Mouse (Mus musculus) MEL (cell line): Measurements from ENCODE around the gene Otof. TPM values are rescaled to one million over a fixed set of nuclear protein-coding genes. Genes with fewer than 3 reads are reported as not detected.

Source experiments
- DNase-seq: peaks from one replicate; pipeline ENCODE4 v3.0.0; 2011; ENCODE audit warnings: low read depth, low spot score
- H3K27ac ChIP-seq: 2 replicates; pipeline ENCODE4 v1.5.1; 2012; ENCODE audit warnings: low read depth, mild to moderate bottlenecking, control low read depth, low read length, moderate library complexity; ENCODE audit not compliant: control insufficient read depth
- H3K27me3 ChIP-seq, 2 experiments: fragments of 150-350 bp in 1 of 2; sonication (generic) in 1 of 2; 2 replicates each; pipeline ENCODE4 v1.6.1; 2012; ENCODE audit warnings: low read length in 2 of 2, mild to moderate bottlenecking in 2 of 2, improper control_type of control experiment in 1 of 2, moderate library complexity in 1 of 2; ENCODE audit not compliant: insufficient read depth in 2 of 2, control insufficient read depth in 1 of 2
- H3K36me3 ChIP-seq, 2 experiments: 2 replicates each; pipeline ENCODE4 v1.6.1; 2012 to 2014; ENCODE audit warnings: low read length in 2 of 2, improper control_type of control experiment in 1 of 2, inconsistent platforms in 1 of 2, mild to moderate bottlenecking in 1 of 2; ENCODE audit not compliant: insufficient read depth in 2 of 2, control insufficient read depth in 1 of 2
- H3K4me1 ChIP-seq, 2 experiments: fragments of 150-350 bp in 1 of 2; sonication (generic) in 1 of 2; 2 replicates each; pipeline ENCODE4 v1.6.1; 2012; ENCODE audit warnings: low read length in 2 of 2, improper control_type of control experiment in 1 of 2, mild to moderate bottlenecking in 1 of 2; ENCODE audit not compliant: insufficient read depth in 2 of 2, control insufficient read depth in 1 of 2
- H3K4me3 ChIP-seq, 2 experiments: fragments of 150-350 bp in 1 of 2; sonication (generic) in 1 of 2; 2 replicates each; pipeline ENCODE4 v1.5.1; 2012; ENCODE audit warnings: low read depth in 2 of 2, low read length in 2 of 2, mild to moderate bottlenecking in 2 of 2, moderate library complexity in 2 of 2, control low read depth in 1 of 2, improper control_type of control experiment in 1 of 2; ENCODE audit not compliant: control insufficient read depth in 1 of 2, insufficient read depth in 1 of 2
- H3K79me2 ChIP-seq: 2 replicates; pipeline ENCODE4 v1.6.1; 2012; ENCODE audit warnings: mild to moderate bottlenecking, low read length, moderate library complexity; ENCODE audit not compliant: control insufficient read depth, poor library complexity, insufficient read depth
- H3K9ac ChIP-seq: 2 replicates; pipeline ENCODE4 v1.6.1; 2012; ENCODE audit warnings: low read depth, mild to moderate bottlenecking, control low read depth, low read length, moderate library complexity; ENCODE audit not compliant: control insufficient read depth, poor library complexity, severe bottlenecking
- H3K9me3 ChIP-seq: fragments of 150-350 bp; sonication (generic); replicated peaks from 2 replicates; pipeline ENCODE4 v1.6.1; 2012; ENCODE audit warnings: mild to moderate bottlenecking, low read length, improper control_type of control experiment, moderate library complexity; ENCODE audit not compliant: insufficient read depth
- CHD1 ChIP-seq: IDR thresholded peaks from 2 replicates; pipeline ENCODE4 v1.6.1; 2012; ENCODE audit warnings: low read depth, mild to moderate bottlenecking, inconsistent platforms, low read length, improper control_type of control experiment
- GABPA ChIP-seq: IDR thresholded peaks from 2 replicates; pipeline ENCODE4 v1.6.1; 2012; ENCODE audit warnings: low read depth, mild to moderate bottlenecking, inconsistent platforms, low read length, improper control_type of control experiment, moderate library complexity
- GATA1 ChIP-seq: IDR thresholded peaks from 2 replicates; pipeline ENCODE4 v1.6.1; 2011; ENCODE audit warnings: low read depth, low read length, improper control_type of control experiment
- HCFC1 ChIP-seq: IDR thresholded peaks from 2 replicates; pipeline ENCODE4 v1.6.1; 2012; ENCODE audit warnings: low read depth, mild to moderate bottlenecking, inconsistent platforms, low read length, improper control_type of control experiment, moderate library complexity
- JUND ChIP-seq: IDR thresholded peaks from 2 replicates; pipeline ENCODE4 v1.6.1; 2011; ENCODE audit warnings: low read depth, mild to moderate bottlenecking, improper control_type of control experiment, low read length
- MAFK ChIP-seq: IDR thresholded peaks from 2 replicates; pipeline ENCODE4 v1.6.1; 2011; ENCODE audit warnings: low read depth, mild to moderate bottlenecking, low read length, improper control_type of control experiment, borderline replicate concordance
- MAX ChIP-seq: IDR thresholded peaks from 2 replicates; pipeline ENCODE4 v1.6.1; 2011; ENCODE audit warnings: low read length, improper control_type of control experiment
- MXI1 ChIP-seq: IDR thresholded peaks from 2 replicates; pipeline ENCODE4 v1.6.1; 2011; ENCODE audit warnings: mild to moderate bottlenecking, low read depth, low read length, improper control_type of control experiment
- MYB ChIP-seq: IDR thresholded peaks from 2 replicates; pipeline ENCODE4 v1.6.1; 2011; ENCODE audit warnings: mild to moderate bottlenecking, low read depth, low read length, improper control_type of control experiment
- NELFE ChIP-seq: IDR thresholded peaks from 2 replicates; pipeline ENCODE4 v1.6.1; 2011; ENCODE audit warnings: low read depth, low read length, improper control_type of control experiment
- NRF1 ChIP-seq: IDR thresholded peaks from 2 replicates; pipeline ENCODE4 v1.6.1; 2014; ENCODE audit warnings: low read depth, mild to moderate bottlenecking, inconsistent platforms, low read length, improper control_type of control experiment, moderate library complexity; ENCODE audit not compliant: poor library complexity, insufficient read depth, severe bottlenecking
- POLR2A ChIP-seq, 2 experiments: IDR thresholded peaks; 2 replicates each; pipeline ENCODE4 v1.6.1; 2011 to 2012; ENCODE audit warnings: low read length in 2 of 2, mild to moderate bottlenecking in 2 of 2, control low read depth in 1 of 2, improper control_type of control experiment in 1 of 2, low read depth in 1 of 2, moderate library complexity in 1 of 2; ENCODE audit not compliant: control insufficient read depth in 1 of 2, insufficient read depth in 1 of 2, poor library complexity in 1 of 2
- POLR2AphosphoS5 ChIP-seq: IDR thresholded peaks from 2 replicates; pipeline ENCODE4 v1.6.1; 2012; ENCODE audit warnings: low read depth, borderline replicate concordance, mild to moderate bottlenecking, inconsistent platforms, low read length, moderate library complexity, mixed read lengths
- RCOR1 ChIP-seq: IDR thresholded peaks from 2 replicates; pipeline ENCODE4 v1.6.1; 2012; ENCODE audit warnings: low read depth, mild to moderate bottlenecking, inconsistent platforms, low read length, improper control_type of control experiment
- SMC3 ChIP-seq: IDR thresholded peaks from 2 replicates; pipeline ENCODE4 v1.6.1; 2011; ENCODE audit warnings: low read depth, low read length, improper control_type of control experiment
- TBP ChIP-seq: IDR thresholded peaks from 2 replicates; pipeline ENCODE4 v1.8.0; 2011; ENCODE audit warnings: low read depth, low read length, improper control_type of control experiment
- TCF12 ChIP-seq: IDR thresholded peaks from 2 replicates; pipeline ENCODE4 v1.6.1; 2014; ENCODE audit warnings: low read depth, mild to moderate bottlenecking, inconsistent platforms, low read length, improper control_type of control experiment, moderate library complexity
- ZC3H11A ChIP-seq: IDR thresholded peaks from 2 replicates; pipeline ENCODE4 v1.6.1; 2012; ENCODE audit warnings: low read depth, mild to moderate bottlenecking, inconsistent platforms, low read length, improper control_type of control experiment
- ZKSCAN1 ChIP-seq: IDR thresholded peaks from 2 replicates; pipeline ENCODE4 v1.6.1; 2012; ENCODE audit warnings: low read depth, mild to moderate bottlenecking, inconsistent platforms, low read length, improper control_type of control experiment, moderate library complexity
- ZMIZ1 ChIP-seq: IDR thresholded peaks from 2 replicates; pipeline ENCODE4 v1.6.1; 2012; ENCODE audit warnings: low read depth, mild to moderate bottlenecking, inconsistent platforms, low read length, improper control_type of control experiment, moderate library complexity
- ZNF384 ChIP-seq: IDR thresholded peaks from 2 replicates; pipeline ENCODE4 v1.6.1; 2012; ENCODE audit warnings: low read depth, mild to moderate bottlenecking, inconsistent platforms, low read length, improper control_type of control experiment
- polyA plus RNA-seq, 2 experiments: library from polyadenylated mRNA; stranded (reverse) in 1 of 2; unstranded in 1 of 2; fragments of >175 nt in 1 of 2; fragments of >200 nt in 1 of 2; gene quantifications; 2 replicates each; pipeline versions ENCODE4 v1.2.1 to v1.2.4; 2012; ENCODE audit warnings: low replicate concordance in 2 of 2, low read depth in 1 of 2; ENCODE audit not compliant: insufficient read length in 2 of 2, insufficient read depth in 1 of 2, missing spikeins in 1 of 2
- total RNA-seq: library from RNA; depleted of rRNA; stranded (reverse); fragments of 300-350 nt; gene quantifications from 2 replicates; pipeline ENCODE4 v1.2.3, GENCODE M21; 2012

The Otof gene
- total and polyA plus RNA-seq, 3 experiments = 0.01 TPM; not detected in 2

DNA sequence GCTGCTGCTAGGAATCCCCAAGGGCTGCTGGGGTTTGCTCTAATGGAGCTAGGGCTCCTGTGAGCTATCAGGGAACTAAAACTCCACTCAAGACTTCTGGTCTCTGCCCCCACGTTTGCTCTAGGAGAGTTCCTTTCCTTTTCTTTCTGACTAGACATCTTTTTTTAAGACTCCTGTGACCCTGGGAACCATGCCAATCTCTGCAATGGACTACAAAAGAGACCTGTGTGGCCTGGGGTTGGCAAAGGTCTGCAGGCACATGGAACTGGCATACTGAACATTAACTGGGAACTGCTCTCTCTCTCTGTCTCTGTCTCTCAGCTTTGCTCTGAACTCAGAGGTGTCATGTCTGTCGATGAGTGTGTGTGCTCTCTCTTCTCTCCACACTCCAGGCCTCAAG is 46.4 kb downstream of the Otof start:
- Histone ChIP-seq H3K79me2 (no peaks in the 10 kb centered on the region), H3K27ac (no peak overlapping the region), H3K4me1 (no peaks in the 10 kb centered on the region), H3K4me3 (no peak overlapping the region), H3K9ac (no peak overlapping the region), H3K27me3 (peaks cover 17 to 33% of the 10 kb centered on the region in 2 experiments), H3K36me3 (no peaks in the 10 kb centered on the region), H3K9me3 (no peaks in the 10 kb centered on the region)
- no peak for DNase-seq
- TF ChIP-seq POLR2AphosphoS5 (no peak), CHD1 (no peak), HCFC1 (no peak), MXI1 (no peak), JUND (no peak), MAX (no peak), ZMIZ1 (no peak), GABPA (no peak), NELFE (no peak), TBP (no peak), GATA1 (no peak), ZKSCAN1 (no peak), ZC3H11A (no peak), POLR2A (IDR thresholded peaks at IDR 0.05; ENCODE audit: control insufficient read depth in 1 of 2, insufficient read depth in 1 of 2, low read depth in 1 of 2, low read length in 2 of 2, poor library complexity in 1 of 2) (no peak), MYB (no peak), NRF1 (no peak), MAFK (no peak), SMC3 (no peak)

DNA sequence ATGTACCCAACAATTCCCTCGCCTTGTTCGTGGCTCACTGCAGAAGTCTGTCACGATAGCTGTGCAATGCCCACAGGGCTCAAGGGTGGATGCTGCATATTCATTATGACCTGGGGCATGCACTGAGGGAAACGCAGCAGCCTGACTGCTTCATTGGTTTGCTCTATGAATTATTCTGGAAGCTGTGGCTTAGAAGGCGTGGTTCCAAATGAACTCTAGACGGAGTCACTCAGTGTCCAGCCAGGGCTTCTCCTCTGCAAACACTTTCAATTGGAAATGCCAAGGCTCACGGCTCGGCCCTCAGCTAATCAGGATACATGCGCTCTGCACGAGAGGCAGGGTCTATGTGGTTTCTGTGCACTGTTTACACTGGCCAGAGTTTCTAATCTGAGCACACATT is 50.2 kb downstream of the Otof start:
- Histone ChIP-seq H3K9me3 (no peaks in the 10 kb centered on the region), H3K4me1 (no peaks in the 10 kb centered on the region), H3K36me3 (no peaks in the 10 kb centered on the region), H3K4me3 (no peak overlapping the region), H3K9ac (no peak overlapping the region), H3K27me3 (peaks cover 17 to 24% of the 10 kb centered on the region in 2 experiments), H3K79me2 (no peaks in the 10 kb centered on the region), H3K27ac (no peak overlapping the region)
- DNase-seq = no peak
- no peak for TF ChIP-seq TCF12
- TF ChIP-seq JUND = no peak
- no peak for TF ChIP-seq ZNF384
- TF ChIP-seq RCOR1 = no peak
